Mouse (Mus musculus): Measurements from ENCODE around the gene Rassf1. TPM values are rescaled to one million over a fixed set of nuclear protein-coding genes. Genes with fewer than 3 reads are reported as not detected.
A peak's percentile ranks its signal among the peaks of the same experiment; 100 is the strongest.

Rassf1 gene
- polyA plus RNA-seq, 1 experiment from 2014 or later: 54.1 TPM

- Histone ChIP-seq H3K9ac (replicated peaks; ENCODE audit: low read depth, low read length) (peak within 1 kb of the TSS; percentile 1; the same call in 1 of the 2 replicates), H3K36me3 (ENCODE audit: control insufficient read depth, insufficient read depth, low read length) (peaks cover 22% of the 10 kb centered on the region), H3K4me3 (ENCODE audit: low read depth, low read length) (peak within 1 kb of the TSS; percentile 25), H3K4me1 (ENCODE audit: control insufficient read depth, insufficient read depth, low read length) (peaks cover 20% of the 10 kb centered on the region), H3K9me3 (ENCODE audit: control insufficient read depth, low read depth, low read length) (no peaks in the 10 kb centered on the region), H3K4me2 (replicated peaks; ENCODE audit: low read depth, low read length) (peak within 1 kb of the TSS; percentile 39), H3K27me3 (ENCODE audit: control insufficient read depth, insufficient read depth, low read length) (no peaks in the 10 kb centered on the region), H3K27ac (ENCODE audit: low read length) (peak within 1 kb of the TSS; percentile 80)
- ATAC-seq (ENCODE audit: insufficient number of reproducible peaks, insufficient read depth, low FRiP score, low read depth): peak; percentile 72
- 16% methylated on average over 16 of the region's 16 CpGs for WGBS
Measured at GRCm38 (mm10) chr9:107576357-107577107, 25.2 kb downstream of the Rassf1 start, which contains the start of gene Hyal1. Hyal1 (plus strand) TSS chr9:107576927.

- Histone ChIP-seq H3K4me3 (ENCODE audit: low read depth, low read length) (no peak overlapping the region; the same call in 1 of the 2 replicates), H3K4me2 (replicated peaks; ENCODE audit: low read depth, low read length) (peak overlapping the region; percentile 39; the same call in 1 of the 2 replicates), H3K27ac (ENCODE audit: low read length) (no peak overlapping the region; the same call in 1 of the 2 replicates), H3K9me3 (ENCODE audit: control insufficient read depth, low read depth, low read length) (no peaks in the 10 kb centered on the region), H3K4me1 (ENCODE audit: control insufficient read depth, insufficient read depth, low read length) (peaks cover 23% of the 10 kb centered on the region), H3K27me3 (ENCODE audit: control insufficient read depth, insufficient read depth, low read length) (no peaks in the 10 kb centered on the region), H3K36me3 (ENCODE audit: control insufficient read depth, insufficient read depth, low read length) (peaks cover 9% of the 10 kb centered on the region; the same call in 1 of the 2 replicates), H3K9ac (replicated peaks; ENCODE audit: low read depth, low read length) (no peak overlapping the region)
- 91% methylated on average over 10 of the region's 10 CpGs for WGBS
- no peak for ATAC-seq (ENCODE audit: insufficient number of reproducible peaks, insufficient read depth, low FRiP score, low read depth)
Measured at GRCm38 (mm10) chr9:107577871-107578270, 26.5 kb downstream of the Rassf1 start.

GRCm38 (mm10) chr9:107578587-107578986 lies 27.2 kb downstream of the Rassf1 start, which contains the start of gene Naa80:
Naa80 (plus strand) TSS chr9:107578887.
- WGBS: 81% methylated on average over 3 of the region's 3 CpGs
- Histone ChIP-seq H3K27me3 (ENCODE audit: control insufficient read depth, insufficient read depth, low read length) (no peaks in the 10 kb centered on the region), H3K9ac (replicated peaks; ENCODE audit: low read depth, low read length) (no peak within 1 kb of the TSS), H3K4me1 (ENCODE audit: control insufficient read depth, insufficient read depth, low read length) (peaks cover 23% of the 10 kb centered on the region), H3K36me3 (ENCODE audit: control insufficient read depth, insufficient read depth, low read length) (peaks cover 2% of the 10 kb centered on the region; the same call in 1 of the 2 replicates), H3K27ac (ENCODE audit: low read length) (no peak within 1 kb of the TSS; the same call in 1 of the 2 replicates), H3K4me3 (ENCODE audit: low read depth, low read length) (no peak within 1 kb of the TSS; the same call in 1 of the 2 replicates), H3K4me2 (replicated peaks; ENCODE audit: low read depth, low read length) (peak within 1 kb of the TSS; percentile 94), H3K9me3 (ENCODE audit: control insufficient read depth, low read depth, low read length) (no peaks in the 10 kb centered on the region)
- ATAC-seq (ENCODE audit: insufficient number of reproducible peaks, insufficient read depth, low FRiP score, low read depth): no peak

- ATAC-seq (ENCODE audit: insufficient number of reproducible peaks, insufficient read depth, low FRiP score, low read depth): no peak
Measured at GRCm38 (mm10) chr9:107579023-107579900, 27.9 kb downstream of the Rassf1 start.

GRCm38 (mm10) chr9:107580501-107581317 lies 29.4 kb downstream of the Rassf1 start, which contains the start of gene Hyal3:
Hyal3 (plus strand) TSS chr9:107580818.
- Histone ChIP-seq H3K4me3 (ENCODE audit: low read depth, low read length) (peak within 1 kb of the TSS; percentile 52), H3K4me2 (replicated peaks; ENCODE audit: low read depth, low read length) (peak within 1 kb of the TSS; percentile 94), H3K9ac (replicated peaks; ENCODE audit: low read depth, low read length) (peak within 1 kb of the TSS; percentile 74), H3K36me3 (ENCODE audit: control insufficient read depth, insufficient read depth, low read length) (no peaks in the 10 kb centered on the region; the same call in 1 of the 2 replicates), H3K27ac (ENCODE audit: low read length) (peak within 1 kb of the TSS; percentile 92), H3K27me3 (ENCODE audit: control insufficient read depth, insufficient read depth, low read length) (no peaks in the 10 kb centered on the region), H3K4me1 (ENCODE audit: control insufficient read depth, insufficient read depth, low read length) (peaks cover 23% of the 10 kb centered on the region), H3K9me3 (ENCODE audit: control insufficient read depth, low read depth, low read length) (no peaks in the 10 kb centered on the region)
- ATAC-seq (ENCODE audit: insufficient number of reproducible peaks, insufficient read depth, low FRiP score, low read depth): peak; percentile 71
- WGBS: under 1% methylated on average over 32 of the region's 32 CpGs

More at GRCm38 (mm10) chr9:107579023-107579900, 27.9 kb downstream of the Rassf1 start:
- Histone ChIP-seq H3K4me2 (replicated peaks; ENCODE audit: low read depth, low read length) (peak overlapping the region; percentile 94; the same call in 1 of the 2 replicates), H3K36me3 (ENCODE audit: control insufficient read depth, insufficient read depth, low read length) (no peaks in the 10 kb centered on the region; the same call in 1 of the 2 replicates), H3K9me3 (ENCODE audit: control insufficient read depth, low read depth, low read length) (no peaks in the 10 kb centered on the region), H3K4me1 (ENCODE audit: control insufficient read depth, insufficient read depth, low read length) (peaks cover 23% of the 10 kb centered on the region), H3K27ac (ENCODE audit: low read length) (no peak overlapping the region; the same call in 1 of the 2 replicates), H3K9ac (replicated peaks; ENCODE audit: low read depth, low read length) (no peak overlapping the region), H3K27me3 (ENCODE audit: control insufficient read depth, insufficient read depth, low read length) (no peaks in the 10 kb centered on the region), H3K4me3 (ENCODE audit: low read depth, low read length) (no peak overlapping the region)
- WGBS: 92% methylated on average over 14 of the region's 14 CpGs

- Histone ChIP-seq H3K27me3 (ENCODE audit: control insufficient read depth, insufficient read depth, low read length) (no peaks in the 10 kb centered on the region), H3K4me3 (ENCODE audit: low read depth, low read length) (peak overlapping the region; percentile 52), H3K36me3 (ENCODE audit: control insufficient read depth, insufficient read depth, low read length) (no peaks in the 10 kb centered on the region; the same call in 1 of the 2 replicates), H3K9ac (replicated peaks; ENCODE audit: low read depth, low read length) (peak overlapping the region; percentile 74), H3K9me3 (ENCODE audit: control insufficient read depth, low read depth, low read length) (no peaks in the 10 kb centered on the region), H3K4me2 (replicated peaks; ENCODE audit: low read depth, low read length) (peak overlapping the region; percentile 94), H3K4me1 (ENCODE audit: control insufficient read depth, insufficient read depth, low read length) (peaks cover 19% of the 10 kb centered on the region), H3K27ac (ENCODE audit: low read length) (peak overlapping the region; percentile 92; the same call in 1 of the 2 replicates)
- WGBS: 62% methylated on average over 4 of the region's 4 CpGs
- ATAC-seq (ENCODE audit: insufficient number of reproducible peaks, insufficient read depth, low FRiP score, low read depth): no peak
Measured at GRCm38 (mm10) chr9:107581584-107581983, 30.2 kb downstream of the Rassf1 start.

GRCm38 (mm10) chr9:107582509-107583062 lies 31.2 kb downstream of the Rassf1 start:
- Histone ChIP-seq H3K36me3 (ENCODE audit: control insufficient read depth, insufficient read depth, low read length) (no peaks in the 10 kb centered on the region; the same call in 1 of the 2 replicates), H3K27ac (ENCODE audit: low read length) (no peak overlapping the region), H3K9ac (replicated peaks; ENCODE audit: low read depth, low read length) (no peak overlapping the region), H3K4me2 (replicated peaks; ENCODE audit: low read depth, low read length) (no peak overlapping the region), H3K9me3 (ENCODE audit: control insufficient read depth, low read depth, low read length) (no peaks in the 10 kb centered on the region), H3K4me3 (ENCODE audit: low read depth, low read length) (no peak overlapping the region), H3K27me3 (ENCODE audit: control insufficient read depth, insufficient read depth, low read length) (no peaks in the 10 kb centered on the region), H3K4me1 (ENCODE audit: control insufficient read depth, insufficient read depth, low read length) (peaks cover 12% of the 10 kb centered on the region; the same call in 1 of the 2 replicates)
- 83% methylated on average over 7 of the region's 7 CpGs for WGBS
- no peak for ATAC-seq (ENCODE audit: insufficient number of reproducible peaks, insufficient read depth, low FRiP score, low read depth)

All from stomach, embryonic 14.5 days (tissue).